Mouse (Mus musculus) hindbrain, embryonic 15.5 days (tissue): ENCODE measurements around the gene Pbld1. TPM values are rescaled to one million over a fixed set of nuclear protein-coding genes. Genes with fewer than 3 reads are reported as not detected.
"Not testable (repeated sequence)": the region's sequence is repeated elsewhere in the genome, so short reads cannot be mapped to it uniquely, and the experiment has no call there.

Experiments
- ATAC-seq: fragments of 200-750 bp; cut with Nextera tagmentation; 2 replicates; pipeline ENCODE4 v1.8.0; 2017; ENCODE audit warnings: low read depth, moderate number of reproducible peaks, moderate TSS enrichment; ENCODE audit not compliant: low FRiP score
- H3K27ac ChIP-seq: fragments of 300-500 bp; sonication (generic); replicated peaks from 2 replicates; pipeline ENCODE4 v1.5.1; 2015; ENCODE audit warnings: mild to moderate bottlenecking, inconsistent platforms
- H3K27me3 ChIP-seq: fragments of 300-500 bp; sonication (generic); 2 replicates; pipeline ENCODE4 v1.6.1; 2015; ENCODE audit warnings: control low read depth, inconsistent platforms
- H3K36me3 ChIP-seq: fragments of 300-500 bp; sonication (generic); 2 replicates; pipeline ENCODE4 v1.6.1; 2015; ENCODE audit warnings: control low read depth, inconsistent platforms
- H3K4me1 ChIP-seq: fragments of 300-500 bp; sonication (generic); replicated peaks from 2 replicates; pipeline ENCODE4 v1.6.1; 2015; ENCODE audit warnings: control low read depth, inconsistent platforms
- H3K4me2 ChIP-seq: fragments of 300-500 bp; sonication (generic); 2 replicates; pipeline ENCODE4 v1.6.1; 2015; ENCODE audit warnings: moderate library complexity, mild to moderate bottlenecking, inconsistent platforms
- H3K4me3 ChIP-seq: fragments of 300-500 bp; sonication (generic); 2 replicates; pipeline ENCODE4 v1.5.1; 2015; ENCODE audit warnings: mild to moderate bottlenecking, inconsistent platforms
- H3K9ac ChIP-seq: fragments of 300-500 bp; sonication (generic); 2 replicates; pipeline ENCODE4 v1.6.1; 2015; ENCODE audit warnings: inconsistent platforms
- H3K9me3 ChIP-seq: fragments of 300-500 bp; sonication (generic); 2 replicates; pipeline ENCODE4 v1.6.1; 2016; ENCODE audit warnings: control low read depth, inconsistent platforms
- WGBS: fragments of 180-500 bp; shearing (Covaris S2); methylation state at CpG from one replicate; pipeline ENCODE4 v1.1.7; 2015; 5-methylcytosine and 5-hydroxymethylcytosine counted together
- polyA plus RNA-seq: library from polyadenylated mRNA; unstranded; fragments of >200 nt; fragmentation: Nextera tagmentation; extraction: Ambion mirVana; gene quantifications from 2 replicates; pipeline ENCODE4 v1.2.1, GENCODE M21; 2015

Pbld1 gene
- polyA plus RNA-seq, 1 experiment from 2014 or later, result 0.91 TPM

GRCm38 (mm10) chr10:63049106-63049505 lies 10.9 kb upstream of the Pbld1 start:
- Histone ChIP-seq H3K27ac (no peak overlapping the region), H3K9me3 (no peaks in the 10 kb centered on the region), H3K36me3 (no peaks in the 10 kb centered on the region), H3K4me2 (no peak overlapping the region), H3K27me3 (no peaks in the 10 kb centered on the region), H3K4me1 (no peaks in the 10 kb centered on the region), H3K9ac (no peak overlapping the region), H3K4me3 (no peak overlapping the region)
- WGBS, result 86% methylated on average over 2 of the region's 2 CpGs
- no peak for ATAC-seq

DNA sequence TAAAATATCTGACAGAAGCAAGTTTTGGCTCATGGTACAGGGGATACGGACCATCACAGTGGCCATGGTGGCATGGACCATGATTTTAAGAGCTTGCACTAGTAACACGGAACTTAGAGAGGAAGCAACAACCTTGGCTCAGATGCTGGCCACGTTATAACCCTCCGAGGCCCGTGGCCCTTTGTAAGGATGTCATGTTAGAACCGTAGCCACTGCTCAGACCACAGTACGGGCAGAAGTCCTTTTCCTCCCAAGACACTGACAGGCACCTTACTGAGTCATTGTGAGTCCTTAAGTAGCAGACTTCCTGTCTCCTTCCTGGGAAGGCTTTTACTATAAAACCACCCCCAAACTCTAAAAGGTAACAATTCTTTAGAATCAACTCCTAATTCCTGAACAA lies 8.7 kb upstream of the Pbld1 start:
- Histone ChIP-seq H3K9me3 (no peaks in the 10 kb centered on the region), H3K27me3 (no peaks in the 10 kb centered on the region), H3K4me2 (no peak overlapping the region), H3K36me3 (no peaks in the 10 kb centered on the region), H3K9ac (no peak overlapping the region), H3K4me1 (no peaks in the 10 kb centered on the region), H3K4me3 (no peak overlapping the region), H3K27ac (no peak overlapping the region)
- WGBS, result 74% methylated on average over 7 of the region's 7 CpGs
- ATAC-seq, result no peak

- Histone ChIP-seq H3K9me3 (no peaks in the 10 kb centered on the region), H3K27me3 (no peaks in the 10 kb centered on the region), H3K4me1 (no peaks in the 10 kb centered on the region), H3K36me3 (no peaks in the 10 kb centered on the region), H3K27ac (no peak overlapping the region), H3K4me2 (no peak overlapping the region), H3K9ac (no peak overlapping the region), H3K4me3 (no peak overlapping the region)
- no peak for ATAC-seq
- 87% methylated on average over 6 of the region's 6 CpGs for WGBS
Observed at GRCm38 (mm10) chr10:63052011-63052410, 8.0 kb upstream of the Pbld1 start.

GRCm38 (mm10) chr10:63053007-63053406 lies 7.0 kb upstream of the Pbld1 start:
- Histone ChIP-seq H3K27me3 (no peaks in the 10 kb centered on the region), H3K27ac (no peak overlapping the region), H3K4me1 (no peaks in the 10 kb centered on the region), H3K4me3 (no peak overlapping the region), H3K9ac (no peak overlapping the region), H3K36me3 (no peaks in the 10 kb centered on the region), H3K9me3 (no peaks in the 10 kb centered on the region), H3K4me2 (no peak overlapping the region)
- 56% methylated on average over 6 of the region's 6 CpGs for WGBS
- no peak for ATAC-seq

- not testable (repeated sequence) for H3K36me3 ChIP-seq, H3K9ac ChIP-seq, H3K27ac ChIP-seq, H3K27me3 ChIP-seq, H3K4me1 ChIP-seq, H3K4me2 ChIP-seq, H3K9me3 ChIP-seq, ATAC-seq, H3K4me3 ChIP-seq
- 92% methylated on average over 6 of the region's 6 CpGs for WGBS
Observed at GRCm38 (mm10) chr10:63054071-63054470, 5.9 kb upstream of the Pbld1 start.

DNA sequence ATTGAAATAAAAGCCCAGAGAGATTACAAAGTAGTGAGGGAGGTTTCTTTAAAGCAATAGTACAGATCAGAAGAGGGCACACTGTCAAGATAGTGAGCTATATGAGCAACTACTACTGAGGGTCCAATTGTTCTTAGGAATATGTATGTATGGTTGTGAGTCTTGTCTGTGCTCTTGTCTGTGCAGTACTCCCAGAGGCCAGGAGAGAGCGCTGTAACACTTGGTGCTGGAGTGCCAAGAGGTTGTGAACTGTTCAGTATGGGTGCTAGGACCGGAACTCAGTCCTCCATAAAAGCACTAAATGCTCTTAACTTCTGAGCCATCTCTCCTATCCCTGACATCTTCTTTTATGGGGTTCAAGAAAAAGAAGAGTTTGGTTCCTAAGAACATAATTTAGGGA lies 5.4 kb upstream of the Pbld1 start:
- Histone ChIP-seq H3K4me3 (no peak overlapping the region), H3K27ac (no peak overlapping the region), H3K4me2 (no peak overlapping the region), H3K27me3 (no peaks in the 10 kb centered on the region), H3K9me3 (no peaks in the 10 kb centered on the region), H3K4me1 (no peaks in the 10 kb centered on the region), H3K36me3 (no peaks in the 10 kb centered on the region), H3K9ac (no peak overlapping the region)
- no peak for ATAC-seq
- 71% methylated on average over 2 of the region's 2 CpGs for WGBS

- H3K27me3 ChIP-seq, result no peaks in the 10 kb centered on the region
- no peak overlapping the region for H3K4me3 ChIP-seq
- H3K9me3 ChIP-seq, result no peaks in the 10 kb centered on the region
- 48% methylated on average over 24 of the region's 24 CpGs for WGBS
- H3K27ac ChIP-seq, result no peak overlapping the region
- H3K9ac ChIP-seq, result no peak overlapping the region
- no peaks in the 10 kb centered on the region for H3K4me1 ChIP-seq
- no peak for ATAC-seq
- H3K36me3 ChIP-seq, result no peaks in the 10 kb centered on the region
- H3K4me2 ChIP-seq, result no peak overlapping the region
Observed at GRCm38 (mm10) chr10:63056966-63057750, 2.8 kb upstream of the Pbld1 start.

GRCm38 (mm10) chr10:63060406-63060805 lies 444 bp downstream of the Pbld1 start:
- Histone ChIP-seq H3K4me3 (no peak overlapping the region), H3K4me1 (no peaks in the 10 kb centered on the region), H3K4me2 (no peak overlapping the region), H3K27me3 (no peaks in the 10 kb centered on the region), H3K9ac (no peak overlapping the region), H3K27ac (no peak overlapping the region), H3K36me3 (no peaks in the 10 kb centered on the region), H3K9me3 (no peaks in the 10 kb centered on the region)
- ATAC-seq, result no peak
- WGBS, result 70% methylated on average over 11 of the region's 11 CpGs

- Histone ChIP-seq H3K4me3 (no peak overlapping the region), H3K4me2 (no peak overlapping the region), H3K27ac (no peak overlapping the region), H3K36me3 (no peaks in the 10 kb centered on the region), H3K9me3 (no peaks in the 10 kb centered on the region), H3K4me1 (no peaks in the 10 kb centered on the region), H3K27me3 (no peaks in the 10 kb centered on the region), H3K9ac (no peak overlapping the region)
- ATAC-seq, result no peak
- WGBS, result 70% methylated on average over 12 of the region's 12 CpGs
Observed at GRCm38 (mm10) chr10:63061266-63061665, 1.3 kb downstream of the Pbld1 start.

DNA sequence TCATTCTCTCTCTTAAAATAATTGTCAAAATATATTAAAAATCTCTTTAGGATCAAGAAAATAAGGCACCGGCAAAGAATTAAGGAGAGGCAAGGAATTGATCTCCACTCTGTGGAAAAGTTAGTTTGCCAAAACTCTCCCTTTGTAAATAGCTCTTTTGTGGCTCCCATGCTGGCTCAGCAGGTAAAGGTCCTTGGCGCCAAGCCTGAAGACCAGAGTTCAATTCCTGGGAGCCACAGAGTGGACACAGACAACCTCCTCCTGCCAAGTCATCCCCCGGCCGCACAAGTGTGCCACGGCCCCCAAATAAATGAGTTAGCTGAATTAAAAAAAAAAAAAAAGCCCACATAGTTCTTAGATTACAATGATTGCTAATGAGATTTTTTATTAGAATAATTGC lies 2.7 kb downstream of the Pbld1 start:
- no peak overlapping the region for H3K27ac ChIP-seq
- H3K4me1 ChIP-seq, result no peaks in the 10 kb centered on the region
- no peak for ATAC-seq
- no peak overlapping the region for H3K9ac ChIP-seq
- no peak overlapping the region for H3K4me3 ChIP-seq
- no peaks in the 10 kb centered on the region for H3K9me3 ChIP-seq
- no peaks in the 10 kb centered on the region for H3K36me3 ChIP-seq
- no peak overlapping the region for H3K4me2 ChIP-seq
- H3K27me3 ChIP-seq, result no peaks in the 10 kb centered on the region
- 93% methylated on average over 5 of the region's 5 CpGs for WGBS

DNA sequence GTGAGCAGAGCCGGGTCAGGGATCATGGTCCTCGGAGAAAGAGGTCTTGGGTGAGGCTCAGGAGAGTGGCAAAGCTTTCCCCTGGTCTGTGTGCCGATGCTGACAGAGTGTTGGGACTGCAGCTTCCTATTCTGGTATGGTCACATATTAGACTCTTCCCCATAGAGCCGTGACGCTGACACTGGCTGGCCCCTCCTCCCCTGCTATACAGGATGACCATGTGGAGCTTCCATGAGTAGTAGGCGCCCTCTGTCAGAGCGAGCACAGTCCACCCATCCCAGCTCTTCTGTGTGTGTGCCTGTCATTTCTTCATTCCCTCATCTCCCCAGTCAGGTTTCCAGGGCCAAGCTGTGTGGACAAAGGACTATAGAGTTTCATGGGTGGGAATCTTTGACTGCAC lies 3.4 kb downstream of the Pbld1 start:
- H3K27me3 ChIP-seq, result no peaks in the 10 kb centered on the region
- H3K36me3 ChIP-seq, result no peaks in the 10 kb centered on the region
- H3K4me1 ChIP-seq, result no peaks in the 10 kb centered on the region
- no peak for ATAC-seq
- no peak overlapping the region for H3K9ac ChIP-seq
- H3K4me2 ChIP-seq, result no peak overlapping the region
- H3K9me3 ChIP-seq, result no peaks in the 10 kb centered on the region
- 66% methylated on average over 7 of the region's 7 CpGs for WGBS
- H3K27ac ChIP-seq, result no peak overlapping the region
- H3K4me3 ChIP-seq, result no peak overlapping the region

DNA sequence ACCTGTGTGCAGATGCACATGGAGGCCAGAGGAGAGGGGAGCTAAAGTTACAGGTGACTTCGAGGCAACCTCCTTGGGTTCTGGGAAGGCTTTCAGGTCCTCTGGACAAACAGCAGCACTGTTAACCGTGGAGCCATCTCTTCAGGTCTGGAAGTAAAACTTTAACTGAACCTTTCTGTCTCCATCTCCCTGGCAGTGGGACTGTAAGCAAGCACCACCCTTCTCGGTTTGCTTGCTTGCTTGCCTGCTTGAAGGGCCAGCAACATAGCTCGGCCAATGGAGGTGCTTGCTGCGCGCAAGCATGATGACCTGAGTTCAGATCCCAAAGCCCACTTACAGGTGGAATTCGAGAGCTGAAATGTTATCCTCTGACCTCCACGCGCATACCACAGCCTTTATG lies 4.6 kb downstream of the Pbld1 start:
- H3K4me2 ChIP-seq, result no peak overlapping the region
- H3K27ac ChIP-seq, result no peak overlapping the region
- H3K4me1 ChIP-seq, result no peaks in the 10 kb centered on the region
- WGBS, result 91% methylated on average over 9 of the region's 9 CpGs
- no peak overlapping the region for H3K9ac ChIP-seq
- ATAC-seq, result no peak
- H3K27me3 ChIP-seq, result no peaks in the 10 kb centered on the region
- no peaks in the 10 kb centered on the region for H3K9me3 ChIP-seq
- no peaks in the 10 kb centered on the region for H3K36me3 ChIP-seq
- no peak overlapping the region for H3K4me3 ChIP-seq

- 57% methylated on average over 8 of the region's 8 CpGs for WGBS
- H3K9me3 ChIP-seq, result no peaks in the 10 kb centered on the region
- no peaks in the 10 kb centered on the region for H3K36me3 ChIP-seq
- H3K27me3 ChIP-seq, result no peaks in the 10 kb centered on the region
- H3K9ac ChIP-seq, result no peak overlapping the region
- H3K4me3 ChIP-seq, result no peak overlapping the region
- H3K27ac ChIP-seq, result no peak overlapping the region
- no peak overlapping the region for H3K4me2 ChIP-seq
- no peak for ATAC-seq
- no peaks in the 10 kb centered on the region for H3K4me1 ChIP-seq
Observed at GRCm38 (mm10) chr10:63065561-63065960, 5.6 kb downstream of the Pbld1 start.
